Mouse (Mus musculus): ENCODE data around the gene Svbp. TPM values are rescaled to one million over a fixed set of nuclear protein-coding genes. Genes with fewer than 3 reads are reported as not detected.

The Svbp gene
- polyA plus RNA-seq, 1 experiment from 2014 or later, result 69.6 TPM

DNA sequence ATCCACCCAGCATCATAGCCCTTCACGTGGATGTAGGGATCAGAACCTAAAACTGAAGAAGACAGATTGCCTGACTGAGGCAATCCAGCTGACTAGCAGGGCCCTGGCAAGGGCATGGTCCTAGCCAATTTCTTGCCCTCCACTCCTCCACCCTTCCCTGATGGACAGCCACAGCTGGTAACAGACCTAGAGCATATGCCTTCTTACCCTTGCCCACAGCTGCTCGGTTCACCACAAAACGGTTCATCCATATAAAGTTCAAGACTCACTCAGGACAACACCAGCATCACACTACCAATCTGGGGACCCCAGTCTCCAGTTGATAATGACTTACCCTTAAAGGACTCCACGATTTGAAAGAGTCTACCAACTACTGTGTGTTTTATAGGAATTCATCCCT lies 9.3 kb upstream of the Svbp start:
- Histone ChIP-seq H3K4me2 (ENCODE audit: low read depth, low read length) (peak overlapping the region; percentile 83), H3K27ac (ENCODE audit: low read length) (no peak overlapping the region; the same call in 1 of the 2 replicates)
- ATAC-seq (ENCODE audit: low read depth), result no peak

DNA sequence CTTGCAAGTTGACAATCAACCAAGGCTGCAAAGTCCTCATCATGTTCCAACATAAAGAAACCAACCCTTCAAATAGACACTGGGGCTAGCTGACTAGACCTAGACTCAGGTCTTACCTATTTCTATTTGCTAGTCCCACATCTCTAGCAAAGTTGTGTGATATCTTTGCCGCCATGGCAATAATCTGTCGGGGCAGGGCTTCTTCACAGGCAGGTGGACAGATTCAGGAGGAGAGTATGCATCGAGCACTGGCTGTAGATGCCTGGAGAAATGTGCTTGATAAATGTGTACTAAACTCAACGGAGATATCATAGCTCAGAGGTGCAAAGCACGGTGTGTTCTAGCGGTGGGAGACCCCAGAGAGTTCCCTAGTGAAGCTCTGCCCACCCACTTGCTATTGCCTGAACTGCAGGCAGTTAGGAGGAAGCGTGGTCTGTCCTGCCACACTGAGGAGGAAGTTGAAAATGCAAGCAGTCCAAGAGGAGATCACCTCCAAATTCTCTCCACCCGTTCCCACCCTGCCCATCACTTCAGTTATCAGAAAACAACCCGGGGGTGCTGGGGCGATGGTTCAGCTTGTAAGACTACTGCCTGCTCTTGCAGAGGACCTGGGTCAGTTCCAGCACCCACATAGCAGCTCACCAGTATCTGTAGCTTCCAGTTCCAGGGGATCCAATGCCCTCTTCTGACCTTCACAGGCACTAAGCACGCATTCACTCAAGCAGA lies 6.9 kb upstream of the Svbp start:
- ATAC-seq (ENCODE audit: low read depth), result peak; percentile 32

More for the DNA sequence above, 9.3 kb upstream of the Svbp start:
- H3K9ac ChIP-seq (ENCODE audit: low read depth, low read length), result peak overlapping the region; percentile 25; the same call in 1 of the 2 replicates
- peaks cover 37% of the 10 kb centered on the region for H3K4me1 ChIP-seq (ENCODE audit: control insufficient read depth, low read depth, low read length)
- H3K9me3 ChIP-seq (replicated peaks; ENCODE audit: control insufficient read depth, low read length), result no peaks in the 10 kb centered on the region
- peaks cover 80% of the 10 kb centered on the region for H3K36me3 ChIP-seq (ENCODE audit: control insufficient read depth, insufficient read depth)
- no peaks in the 10 kb centered on the region for H3K27me3 ChIP-seq (ENCODE audit: control insufficient read depth, insufficient read depth, low read depth, low read length)
- H3K4me3 ChIP-seq (ENCODE audit: low read depth, low read length), result peak overlapping the region; percentile 82
- WGBS (ENCODE audit: insufficient replicate concordance), result 78% methylated on average over 4 of the region's 4 CpGs

DNA sequence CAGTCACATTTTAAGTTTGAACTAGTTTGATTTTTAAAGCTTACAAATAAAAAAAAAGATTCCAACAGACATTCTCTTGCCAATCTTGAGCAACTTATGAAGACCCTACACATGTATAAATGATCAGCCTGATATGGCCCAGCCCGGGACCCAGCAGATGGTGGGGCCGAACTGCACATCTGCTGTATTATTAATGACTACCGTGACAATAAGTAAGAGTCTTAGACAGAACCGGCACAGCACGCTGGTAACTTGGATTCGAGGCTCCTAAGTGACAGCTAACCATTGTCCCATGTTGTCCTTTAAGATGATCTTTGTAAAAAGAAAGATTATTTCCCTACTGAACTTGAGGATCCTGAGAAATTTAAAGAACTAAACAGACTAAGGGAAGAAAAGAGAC lies 5.7 kb upstream of the Svbp start:
- Histone ChIP-seq H3K27me3 (ENCODE audit: control insufficient read depth, insufficient read depth, low read depth, low read length) (no peaks in the 10 kb centered on the region), H3K9me3 (replicated peaks; ENCODE audit: control insufficient read depth, low read length) (no peaks in the 10 kb centered on the region), H3K4me2 (ENCODE audit: low read depth, low read length) (no peak overlapping the region), H3K27ac (ENCODE audit: low read length) (peak overlapping the region; percentile 99), H3K4me3 (ENCODE audit: low read depth, low read length) (peak overlapping the region; percentile 72), H3K36me3 (ENCODE audit: control insufficient read depth, insufficient read depth) (peaks cover 44% of the 10 kb centered on the region), H3K4me1 (ENCODE audit: control insufficient read depth, low read depth, low read length) (peaks cover 61% of the 10 kb centered on the region), H3K9ac (ENCODE audit: low read depth, low read length) (peak overlapping the region; percentile 89)
- ATAC-seq (ENCODE audit: low read depth), result peak; percentile 16; the same call in 1 of the 2 replicates
- WGBS (ENCODE audit: insufficient replicate concordance), result 22% methylated on average over 6 of the region's 6 CpGs

More for the DNA sequence above, 6.9 kb upstream of the Svbp start:
- WGBS (ENCODE audit: insufficient replicate concordance), result 12% methylated on average over 11 of the region's 11 CpGs
- H3K4me3 ChIP-seq (ENCODE audit: low read depth, low read length), result peak overlapping the region; percentile 82
- no peaks in the 10 kb centered on the region for H3K27me3 ChIP-seq (ENCODE audit: control insufficient read depth, insufficient read depth, low read depth, low read length)
- H3K9me3 ChIP-seq (replicated peaks; ENCODE audit: control insufficient read depth, low read length), result no peaks in the 10 kb centered on the region
- H3K4me1 ChIP-seq (ENCODE audit: control insufficient read depth, low read depth, low read length), result peaks cover 57% of the 10 kb centered on the region
- peak overlapping the region; percentile 83 for H3K4me2 ChIP-seq (ENCODE audit: low read depth, low read length)
- peaks cover 55% of the 10 kb centered on the region for H3K36me3 ChIP-seq (ENCODE audit: control insufficient read depth, insufficient read depth)
- H3K9ac ChIP-seq (ENCODE audit: low read depth, low read length), result peak overlapping the region; percentile 84
- peak overlapping the region; percentile 94 for H3K27ac ChIP-seq (ENCODE audit: low read length)

DNA sequence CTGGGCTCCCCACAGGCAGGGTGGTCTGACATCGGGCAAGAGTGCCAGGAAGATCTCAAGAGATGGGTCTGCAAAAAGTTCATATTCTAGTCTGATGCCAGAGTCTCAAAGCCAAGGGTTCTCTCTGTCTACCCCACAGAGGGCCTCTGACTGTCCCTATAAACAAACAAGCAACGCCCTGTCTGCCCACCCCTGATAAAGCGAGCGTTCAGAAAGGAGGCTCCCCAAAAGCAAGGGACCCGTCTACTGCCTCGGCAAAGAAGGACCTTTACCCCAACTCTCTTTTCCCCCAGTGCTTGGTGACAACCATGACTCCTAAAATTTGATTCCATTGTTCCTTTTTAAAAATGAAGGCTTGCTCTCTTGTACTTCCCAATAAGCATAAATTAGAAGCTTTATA lies 5.2 kb upstream of the Svbp start, which contains the start of gene Ermap:
TSS of gene Ermap (minus strand) at position 148 of the 400 bp plus-strand sequence.
- Histone ChIP-seq H3K4me1 (ENCODE audit: control insufficient read depth, low read depth, low read length) (peaks cover 60% of the 10 kb centered on the region), H3K4me2 (ENCODE audit: low read depth, low read length) (peak within 1 kb of the TSS; percentile 85), H3K4me3 (ENCODE audit: low read depth, low read length) (peak within 1 kb of the TSS; percentile 82), H3K27me3 (ENCODE audit: control insufficient read depth, insufficient read depth, low read depth, low read length) (no peaks in the 10 kb centered on the region), H3K9ac (ENCODE audit: low read depth, low read length) (peak within 1 kb of the TSS; percentile 89), H3K27ac (ENCODE audit: low read length) (peak within 1 kb of the TSS; percentile 99), H3K9me3 (replicated peaks; ENCODE audit: control insufficient read depth, low read length) (no peaks in the 10 kb centered on the region), H3K36me3 (ENCODE audit: control insufficient read depth, insufficient read depth) (peaks cover 39% of the 10 kb centered on the region)
- peak; percentile 91 for ATAC-seq (ENCODE audit: low read depth)
- WGBS (ENCODE audit: insufficient replicate concordance), result 21% methylated on average over 6 of the region's 6 CpGs

DNA sequence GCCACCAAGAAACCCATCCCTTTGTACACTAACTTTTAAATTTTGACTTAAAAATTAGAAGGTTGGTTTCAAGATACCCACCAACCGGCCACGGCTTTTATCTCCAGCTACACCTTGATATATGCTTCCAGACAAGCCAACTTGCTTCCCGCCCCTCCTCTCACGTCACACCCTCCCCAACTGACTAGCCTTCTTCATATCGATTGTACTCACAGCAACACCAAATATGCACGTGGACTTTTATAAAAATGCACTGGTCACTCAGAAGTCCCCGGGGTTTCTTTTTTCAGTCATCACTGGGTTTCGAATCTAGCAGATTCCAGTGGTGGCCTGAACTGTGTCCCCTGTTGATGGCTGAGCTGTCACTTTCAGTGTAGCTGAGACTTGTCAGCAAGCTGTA lies 4.5 kb upstream of the Svbp start:
- Histone ChIP-seq H3K27me3 (ENCODE audit: control insufficient read depth, insufficient read depth, low read depth, low read length) (no peaks in the 10 kb centered on the region), H3K4me3 (ENCODE audit: low read depth, low read length) (peak overlapping the region; percentile 72), H3K4me1 (ENCODE audit: control insufficient read depth, low read depth, low read length) (peaks cover 56% of the 10 kb centered on the region), H3K9me3 (replicated peaks; ENCODE audit: control insufficient read depth, low read length) (no peaks in the 10 kb centered on the region), H3K9ac (ENCODE audit: low read depth, low read length) (peak overlapping the region; percentile 89), H3K36me3 (ENCODE audit: control insufficient read depth, insufficient read depth) (peaks cover 31% of the 10 kb centered on the region), H3K27ac (ENCODE audit: low read length) (peak overlapping the region; percentile 99), H3K4me2 (ENCODE audit: low read depth, low read length) (peak overlapping the region; percentile 85)
- ATAC-seq (ENCODE audit: low read depth), result peak; percentile 69
- WGBS (ENCODE audit: insufficient replicate concordance), result 29% methylated on average over 8 of the region's 8 CpGs

DNA sequence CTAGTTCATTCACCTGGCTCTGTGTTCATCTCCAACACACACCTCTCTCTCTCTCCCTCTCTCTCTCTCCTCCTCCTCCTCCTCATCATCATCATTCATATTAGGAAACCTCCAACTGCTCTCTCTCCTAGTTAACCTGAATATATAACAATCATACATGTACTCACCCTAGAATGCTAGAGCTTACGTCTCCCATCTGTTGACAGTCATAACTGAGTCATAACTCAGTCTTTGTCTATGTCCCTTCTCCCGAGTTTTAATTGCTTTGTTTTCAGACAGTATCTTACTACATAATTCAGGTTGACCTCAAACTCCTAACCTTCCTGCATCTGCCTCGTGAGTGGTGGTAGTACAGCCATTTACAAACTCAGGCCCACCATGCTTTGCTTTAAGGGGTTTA lies 3.8 kb upstream of the Svbp start:
- Histone ChIP-seq H3K9ac (ENCODE audit: low read depth, low read length) (peak overlapping the region; percentile 89), H3K9me3 (replicated peaks; ENCODE audit: control insufficient read depth, low read length) (no peaks in the 10 kb centered on the region), H3K4me3 (ENCODE audit: low read depth, low read length) (peak overlapping the region; percentile 72), H3K4me2 (ENCODE audit: low read depth, low read length) (peak overlapping the region; percentile 85), H3K36me3 (ENCODE audit: control insufficient read depth, insufficient read depth) (peaks cover 25% of the 10 kb centered on the region), H3K27ac (ENCODE audit: low read length) (peak overlapping the region; percentile 99), H3K4me1 (ENCODE audit: control insufficient read depth, low read depth, low read length) (peaks cover 55% of the 10 kb centered on the region), H3K27me3 (ENCODE audit: control insufficient read depth, insufficient read depth, low read depth, low read length) (no peaks in the 10 kb centered on the region)
- no peak for ATAC-seq (ENCODE audit: low read depth)
- WGBS (ENCODE audit: insufficient replicate concordance), result 39% methylated on average over 3 of the region's 3 CpGs

DNA sequence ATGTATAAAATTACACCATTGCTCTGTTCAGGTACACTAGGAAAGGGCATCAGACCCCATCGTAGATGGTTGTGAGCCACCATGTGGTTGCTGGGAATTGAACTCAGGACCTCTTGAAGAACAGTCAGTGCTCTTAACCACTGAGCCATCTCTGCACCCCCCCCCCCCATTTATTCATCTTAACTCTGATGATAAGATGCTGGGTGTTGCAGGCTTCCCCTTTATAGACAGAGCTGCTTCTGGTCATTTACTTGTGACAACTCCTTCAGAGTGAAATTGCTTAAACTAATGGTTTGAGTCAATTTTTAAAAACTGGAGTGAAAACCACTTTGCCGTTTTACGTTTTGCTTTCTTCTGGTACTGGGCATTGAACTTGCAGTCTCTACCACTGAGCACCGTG lies 2.3 kb upstream of the Svbp start:
- WGBS (ENCODE audit: insufficient replicate concordance), result 82% methylated on average over 4 of the region's 4 CpGs
- peak overlapping the region; percentile 55 for H3K27ac ChIP-seq (ENCODE audit: low read length)
- peaks cover 51% of the 10 kb centered on the region for H3K4me1 ChIP-seq (ENCODE audit: control insufficient read depth, low read depth, low read length)
- no peak overlapping the region for H3K4me3 ChIP-seq (ENCODE audit: low read depth, low read length)
- no peak for ATAC-seq (ENCODE audit: low read depth)
- no peaks in the 10 kb centered on the region for H3K27me3 ChIP-seq (ENCODE audit: control insufficient read depth, insufficient read depth, low read depth, low read length)
- H3K9me3 ChIP-seq (replicated peaks; ENCODE audit: control insufficient read depth, low read length), result no peaks in the 10 kb centered on the region
- H3K36me3 ChIP-seq (ENCODE audit: control insufficient read depth, insufficient read depth), result peaks cover 11% of the 10 kb centered on the region
- H3K9ac ChIP-seq (ENCODE audit: low read depth, low read length), result no peak overlapping the region
- no peak overlapping the region for H3K4me2 ChIP-seq (ENCODE audit: low read depth, low read length)

DNA sequence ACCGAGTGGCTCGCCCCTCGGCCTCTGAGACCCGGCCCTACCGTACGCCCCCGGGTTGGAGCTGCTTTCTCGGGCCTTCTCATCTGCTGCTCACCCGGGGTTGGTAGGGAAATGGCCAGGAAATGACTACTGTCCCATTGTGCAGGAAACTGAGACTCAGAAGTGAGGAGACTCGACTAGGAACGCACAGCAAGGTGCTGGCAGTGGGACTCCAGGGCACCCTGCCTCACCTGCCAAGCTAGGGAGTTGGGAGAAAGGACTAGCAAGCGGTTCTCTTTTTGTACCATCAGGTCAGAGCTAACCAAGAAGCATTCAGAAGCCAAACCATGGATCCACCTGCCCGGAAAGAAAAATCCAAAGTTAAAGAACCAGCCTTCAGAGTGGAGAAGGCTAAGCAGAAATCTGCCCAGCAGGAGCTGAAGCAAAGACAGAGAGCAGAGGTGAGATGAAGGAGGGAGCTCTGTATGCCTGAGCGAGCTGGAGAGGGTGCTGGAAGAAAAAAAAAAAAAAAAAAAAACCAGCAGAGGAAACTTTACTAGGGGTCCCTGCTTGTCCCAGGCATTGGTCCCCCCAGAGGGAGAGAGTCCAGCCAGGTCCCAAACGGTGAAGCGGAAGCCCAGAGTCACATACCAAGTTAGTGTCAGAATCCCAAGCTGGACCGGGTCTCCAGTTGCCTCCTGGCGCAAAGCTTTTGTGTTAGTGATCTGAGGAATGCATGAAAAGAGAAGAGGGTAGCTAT lies 645 bp downstream of the Svbp start:
- H3K4me1 ChIP-seq (ENCODE audit: control insufficient read depth, low read depth, low read length), result peaks cover 63% of the 10 kb centered on the region
- peak overlapping the region; percentile 90 for H3K9ac ChIP-seq (ENCODE audit: low read depth, low read length)
- peak overlapping the region; percentile 64 for H3K4me2 ChIP-seq (ENCODE audit: low read depth, low read length)
- peaks cover 2% of the 10 kb centered on the region for H3K36me3 ChIP-seq (ENCODE audit: control insufficient read depth, insufficient read depth)
- H3K9me3 ChIP-seq (replicated peaks; ENCODE audit: control insufficient read depth, low read length), result no peaks in the 10 kb centered on the region
- peak; percentile 32 for ATAC-seq (ENCODE audit: low read depth)
- peak overlapping the region; percentile 86 for H3K4me3 ChIP-seq (ENCODE audit: low read depth, low read length)
- H3K27ac ChIP-seq (ENCODE audit: low read length), result peak overlapping the region; percentile 84
- H3K27me3 ChIP-seq (ENCODE audit: control insufficient read depth, insufficient read depth, low read depth, low read length), result no peaks in the 10 kb centered on the region
- WGBS (ENCODE audit: insufficient replicate concordance), result 14% methylated on average over 18 of the region's 18 CpGs

DNA sequence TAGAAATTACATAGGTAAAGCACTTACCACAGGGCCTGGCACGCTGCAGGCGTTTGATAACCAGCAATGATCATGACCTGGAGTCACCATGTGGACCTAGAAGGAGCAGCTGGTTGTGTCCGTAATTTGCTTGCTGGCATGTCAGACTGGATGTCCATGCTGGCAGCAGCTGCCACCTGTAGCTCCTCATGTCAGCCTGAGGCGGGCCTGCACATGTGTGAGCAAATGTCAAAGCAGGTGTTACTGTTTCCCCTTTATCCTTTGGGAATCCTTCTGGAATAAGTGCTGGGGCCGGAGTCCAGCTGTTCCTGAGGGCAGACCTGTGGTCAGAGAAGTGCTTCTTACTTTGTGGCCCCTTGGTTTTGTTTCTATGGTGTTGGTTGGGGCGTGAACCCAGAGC lies 3.0 kb downstream of the Svbp start:
- H3K4me2 ChIP-seq (ENCODE audit: low read depth, low read length), result 0 out of 2 replicates have a peak overlapping the region, but pooled peaks have one; percentile 10

More for the DNA sequence above, 3.0 kb downstream of the Svbp start:
- Histone ChIP-seq H3K36me3 (ENCODE audit: control insufficient read depth, insufficient read depth) (peaks cover 5% of the 10 kb centered on the region), H3K4me1 (ENCODE audit: control insufficient read depth, low read depth, low read length) (peaks cover 41% of the 10 kb centered on the region), H3K27me3 (ENCODE audit: control insufficient read depth, insufficient read depth, low read depth, low read length) (no peaks in the 10 kb centered on the region), H3K4me3 (ENCODE audit: low read depth, low read length) (no peak overlapping the region), H3K9me3 (replicated peaks; ENCODE audit: control insufficient read depth, low read length) (no peaks in the 10 kb centered on the region), H3K27ac (ENCODE audit: low read length) (peak overlapping the region; percentile 28; the same call in 1 of the 2 replicates), H3K9ac (ENCODE audit: low read depth, low read length) (no peak overlapping the region)
- no peak for ATAC-seq (ENCODE audit: low read depth)
- 69% methylated on average over 6 of the region's 6 CpGs for WGBS (ENCODE audit: insufficient replicate concordance)

All from liver, embryonic 16.5 days (tissue).